Mouse (Mus musculus) limb, embryonic 13.5 days (tissue): ENCODE results near the gene 1700001C19Rik. TPM values are rescaled to one million over a fixed set of nuclear protein-coding genes. Genes with fewer than 3 reads are reported as not detected.

Experiments used
- ATAC-seq: fragments of 200-750 bp; cut with Nextera tagmentation; 2 replicates; pipeline ENCODE4 v1.8.0; 2017; ENCODE audit warnings: low read depth, moderate number of reproducible peaks, moderate TSS enrichment; ENCODE audit not compliant: low FRiP score
- H3K27ac ChIP-seq: fragments of 300-500 bp; sonication (generic); 2 replicates; pipeline ENCODE4 v1.5.1; 2015; ENCODE audit warnings: inconsistent platforms, mild to moderate bottlenecking, moderate library complexity
- H3K27me3 ChIP-seq: fragments of 300-500 bp; sonication (generic); 2 replicates; pipeline ENCODE4 v1.6.1; 2015; ENCODE audit warnings: mild to moderate bottlenecking, inconsistent platforms
- H3K36me3 ChIP-seq: fragments of 300-500 bp; sonication (generic); 2 replicates; pipeline ENCODE4 v1.6.1; 2015; ENCODE audit warnings: inconsistent platforms, mild to moderate bottlenecking, moderate library complexity
- H3K4me1 ChIP-seq: fragments of 300-500 bp; sonication (generic); 2 replicates; pipeline ENCODE4 v1.6.1; 2015; ENCODE audit warnings: inconsistent platforms
- H3K4me2 ChIP-seq: fragments of 300-500 bp; sonication (generic); replicated peaks from 2 replicates; pipeline ENCODE4 v1.6.1; 2015; ENCODE audit warnings: inconsistent platforms, mild to moderate bottlenecking, moderate library complexity
- H3K4me3 ChIP-seq: fragments of 300-500 bp; sonication (generic); 2 replicates; pipeline ENCODE4 v1.5.1; 2015; ENCODE audit warnings: moderate library complexity, mild to moderate bottlenecking, inconsistent platforms
- H3K9ac ChIP-seq: fragments of 300-500 bp; sonication (generic); 2 replicates; pipeline ENCODE4 v1.6.1; 2015; ENCODE audit warnings: mild to moderate bottlenecking, inconsistent platforms
- H3K9me3 ChIP-seq: fragments of 300-500 bp; sonication (generic); 2 replicates; pipeline ENCODE4 v1.6.1; 2016; ENCODE audit warnings: inconsistent platforms
- WGBS: fragments of 180-500 bp; shearing (Covaris S2); methylation state at CpG from one replicate; pipeline ENCODE4 v1.1.7; 2015; 5-methylcytosine and 5-hydroxymethylcytosine counted together
- polyA plus RNA-seq: library from polyadenylated mRNA; unstranded; fragments of >200 nt; fragmentation: Nextera tagmentation; extraction: Ambion mirVana; gene quantifications from 2 replicates; pipeline ENCODE4 v1.2.1, GENCODE M21; 2015

1700001C19Rik gene
- polyA plus RNA-seq, 1 experiment from 2014 or later: 0.24 TPM

GRCm38 (mm10) chr17:47459341-47459919 is 22.3 kb upstream of the 1700001C19Rik start:
- Histone ChIP-seq H3K9me3 (no peaks in the 10 kb centered on the region), H3K4me3 (no peak overlapping the region), H3K4me1 (peaks cover 4% of the 10 kb centered on the region; the same call in 1 of the 2 replicates), H3K4me2 (no peak overlapping the region), H3K9ac (no peak overlapping the region), H3K36me3 (no peaks in the 10 kb centered on the region), H3K27me3 (peaks cover 11% of the 10 kb centered on the region), H3K27ac (no peak overlapping the region)
- WGBS: 75% methylated on average over 3 of the region's 3 CpGs
- no peak for ATAC-seq

DNA sequence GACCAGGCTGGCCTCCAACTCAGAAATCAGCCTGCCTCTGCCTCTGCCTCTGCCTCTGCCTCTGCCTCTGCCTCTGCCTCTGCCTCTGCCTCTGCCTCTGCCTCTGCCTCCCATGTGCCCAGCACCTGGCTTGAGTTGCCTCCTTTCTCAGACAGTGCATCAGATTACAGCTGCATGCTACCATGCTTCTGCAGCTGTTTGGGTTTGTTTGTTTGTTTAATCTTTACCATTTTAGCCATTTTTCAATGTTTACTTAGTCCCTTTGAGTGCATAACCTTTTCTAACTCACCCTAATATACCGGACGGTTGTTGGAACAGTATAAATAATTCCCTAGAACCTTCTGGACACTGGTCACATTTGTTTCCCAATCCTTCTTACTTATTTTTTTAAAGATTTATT is 21.8 kb upstream of the 1700001C19Rik start:
- no peak overlapping the region for H3K27ac ChIP-seq
- WGBS: 96% methylated on average over 2 of the region's 2 CpGs
- H3K9ac ChIP-seq: no peak overlapping the region
- no peak overlapping the region for H3K4me3 ChIP-seq
- no peak for ATAC-seq
- peaks cover 4% of the 10 kb centered on the region; the same call in 1 of the 2 replicates for H3K4me1 ChIP-seq
- H3K36me3 ChIP-seq: no peaks in the 10 kb centered on the region
- no peak overlapping the region for H3K4me2 ChIP-seq
- peaks cover 7% of the 10 kb centered on the region for H3K27me3 ChIP-seq
- no peaks in the 10 kb centered on the region for H3K9me3 ChIP-seq

GRCm38 (mm10) chr17:47458310-47458709 is 21.1 kb upstream of the 1700001C19Rik start:
- WGBS: 80% methylated on average over 13 of the region's 13 CpGs
- H3K27me3 ChIP-seq: peaks cover 5% of the 10 kb centered on the region; the same call in 1 of the 2 replicates
- H3K4me1 ChIP-seq: peaks cover 4% of the 10 kb centered on the region; the same call in 1 of the 2 replicates
- no peak overlapping the region for H3K4me2 ChIP-seq
- ATAC-seq: no peak
- H3K36me3 ChIP-seq: no peaks in the 10 kb centered on the region
- no peak overlapping the region for H3K9ac ChIP-seq
- H3K9me3 ChIP-seq: no peaks in the 10 kb centered on the region
- H3K27ac ChIP-seq: no peak overlapping the region
- no peak overlapping the region for H3K4me3 ChIP-seq

GRCm38 (mm10) chr17:47454675-47455074 is 17.5 kb upstream of the 1700001C19Rik start:
- H3K4me2 ChIP-seq: no peak overlapping the region
- no peaks in the 10 kb centered on the region for H3K9me3 ChIP-seq
- H3K4me3 ChIP-seq: no peak overlapping the region
- WGBS: 64% methylated on average over 8 of the region's 8 CpGs
- no peaks in the 10 kb centered on the region for H3K36me3 ChIP-seq
- peaks cover 17% of the 10 kb centered on the region for H3K4me1 ChIP-seq
- no peak overlapping the region for H3K27ac ChIP-seq
- H3K27me3 ChIP-seq: no peaks in the 10 kb centered on the region
- no peak overlapping the region; the same call in 1 of the 2 replicates for H3K9ac ChIP-seq
- ATAC-seq: no peak

GRCm38 (mm10) chr17:47452886-47453285 is 15.7 kb upstream of the 1700001C19Rik start:
- peaks cover 32% of the 10 kb centered on the region for H3K4me1 ChIP-seq
- no peaks in the 10 kb centered on the region for H3K9me3 ChIP-seq
- H3K27ac ChIP-seq: no peak overlapping the region
- H3K9ac ChIP-seq: no peak overlapping the region
- no peaks in the 10 kb centered on the region for H3K27me3 ChIP-seq
- H3K4me2 ChIP-seq: no peak overlapping the region
- no peak for ATAC-seq
- no peak overlapping the region for H3K4me3 ChIP-seq
- no peaks in the 10 kb centered on the region for H3K36me3 ChIP-seq
- 48% methylated on average over 7 of the region's 7 CpGs for WGBS

GRCm38 (mm10) chr17:47450880-47451565 is 13.8 kb upstream of the 1700001C19Rik start:
- H3K4me1 ChIP-seq: peaks cover 32% of the 10 kb centered on the region
- H3K9me3 ChIP-seq: no peaks in the 10 kb centered on the region
- no peaks in the 10 kb centered on the region for H3K27me3 ChIP-seq
- H3K9ac ChIP-seq: no peak overlapping the region
- WGBS: 67% methylated on average over 12 of the region's 12 CpGs
- peak overlapping the region; percentile 1; the same call in 1 of the 2 replicates for H3K27ac ChIP-seq
- H3K4me3 ChIP-seq: no peak overlapping the region
- H3K4me2 ChIP-seq: no peak overlapping the region
- no peak for ATAC-seq
- H3K36me3 ChIP-seq: no peaks in the 10 kb centered on the region

DNA sequence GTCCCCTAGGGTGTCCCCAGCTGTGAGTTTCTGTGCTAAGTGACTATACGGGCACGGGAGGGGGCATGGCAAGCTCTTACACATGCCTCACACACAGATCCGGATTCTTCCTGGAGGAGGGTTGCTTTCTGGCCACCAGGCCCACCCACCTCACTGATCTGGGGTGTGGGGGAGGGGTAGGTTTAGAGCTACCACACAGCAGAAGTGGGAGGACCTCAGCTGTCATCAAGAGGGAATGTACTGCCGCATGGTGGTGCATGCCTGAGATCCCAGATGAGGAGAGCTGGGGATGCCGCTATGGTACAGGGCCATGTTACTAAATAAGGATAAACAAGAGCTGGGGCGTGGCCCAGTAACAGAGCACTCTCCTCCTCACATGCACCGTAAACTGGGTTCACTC is 13.1 kb upstream of the 1700001C19Rik start:
- Histone ChIP-seq H3K9me3 (no peaks in the 10 kb centered on the region), H3K27me3 (no peaks in the 10 kb centered on the region), H3K9ac (no peak overlapping the region), H3K4me2 (no peak overlapping the region), H3K27ac (no peak overlapping the region), H3K4me1 (peaks cover 32% of the 10 kb centered on the region), H3K4me3 (no peak overlapping the region), H3K36me3 (no peaks in the 10 kb centered on the region)
- WGBS: 26% methylated on average over 7 of the region's 7 CpGs
- peak; percentile 80 for ATAC-seq

- peaks cover 28% of the 10 kb centered on the region for H3K4me1 ChIP-seq
- no peaks in the 10 kb centered on the region for H3K36me3 ChIP-seq
- no peak overlapping the region for H3K4me2 ChIP-seq
- no peaks in the 10 kb centered on the region for H3K9me3 ChIP-seq
- WGBS: 47% methylated on average over 5 of the region's 5 CpGs
- no peaks in the 10 kb centered on the region for H3K27me3 ChIP-seq
- no peak overlapping the region for H3K4me3 ChIP-seq
- H3K9ac ChIP-seq: no peak overlapping the region
- no peak for ATAC-seq
- no peak overlapping the region for H3K27ac ChIP-seq
These were observed 12.3 kb upstream of the 1700001C19Rik start for GRCm38 (mm10) chr17:47449432-47449831.

GRCm38 (mm10) chr17:47448523-47449372 is 11.6 kb upstream of the 1700001C19Rik start:
- no peak overlapping the region for H3K4me3 ChIP-seq
- ATAC-seq: no peak
- H3K4me1 ChIP-seq: peaks cover 28% of the 10 kb centered on the region
- H3K9me3 ChIP-seq: no peaks in the 10 kb centered on the region
- no peak overlapping the region for H3K9ac ChIP-seq
- no peak overlapping the region for H3K27ac ChIP-seq
- WGBS: 33% methylated on average over 8 of the region's 8 CpGs
- H3K4me2 ChIP-seq: no peak overlapping the region
- H3K27me3 ChIP-seq: no peaks in the 10 kb centered on the region
- no peaks in the 10 kb centered on the region for H3K36me3 ChIP-seq

DNA sequence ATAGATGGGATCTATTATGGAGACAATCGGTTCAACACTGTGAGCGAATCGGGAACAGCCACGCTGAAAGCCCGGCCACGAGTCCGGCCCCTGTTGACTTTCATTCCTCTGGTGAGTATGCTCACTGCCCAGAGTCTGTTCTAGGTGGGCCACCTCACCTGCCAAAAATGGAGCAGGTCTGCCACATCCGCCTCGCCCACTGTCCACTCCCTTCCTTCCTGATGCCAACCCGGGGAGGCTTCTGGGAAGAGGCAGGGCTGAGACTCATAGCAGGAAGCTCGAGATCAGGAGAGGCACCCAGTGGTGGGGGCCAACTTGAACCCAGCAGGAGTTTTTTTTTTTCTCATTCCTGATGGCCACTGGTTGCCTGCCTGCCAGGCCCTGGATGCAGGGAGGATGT is 9.4 kb upstream of the 1700001C19Rik start:
- Histone ChIP-seq H3K27ac (no peak overlapping the region), H3K4me3 (no peak overlapping the region), H3K9me3 (no peaks in the 10 kb centered on the region), H3K27me3 (no peaks in the 10 kb centered on the region), H3K4me2 (no peak overlapping the region), H3K4me1 (peaks cover 24% of the 10 kb centered on the region), H3K36me3 (no peaks in the 10 kb centered on the region), H3K9ac (no peak overlapping the region)
- 89% methylated on average over 11 of the region's 11 CpGs for WGBS
- no peak for ATAC-seq

GRCm38 (mm10) chr17:47446025-47446424 is 8.8 kb upstream of the 1700001C19Rik start:
- Histone ChIP-seq H3K4me2 (no peak overlapping the region), H3K9ac (no peak overlapping the region), H3K36me3 (no peaks in the 10 kb centered on the region), H3K27me3 (no peaks in the 10 kb centered on the region), H3K4me3 (no peak overlapping the region), H3K4me1 (peaks cover 24% of the 10 kb centered on the region), H3K9me3 (no peaks in the 10 kb centered on the region), H3K27ac (no peak overlapping the region)
- ATAC-seq: no peak
- 81% methylated on average over 9 of the region's 9 CpGs for WGBS

DNA sequence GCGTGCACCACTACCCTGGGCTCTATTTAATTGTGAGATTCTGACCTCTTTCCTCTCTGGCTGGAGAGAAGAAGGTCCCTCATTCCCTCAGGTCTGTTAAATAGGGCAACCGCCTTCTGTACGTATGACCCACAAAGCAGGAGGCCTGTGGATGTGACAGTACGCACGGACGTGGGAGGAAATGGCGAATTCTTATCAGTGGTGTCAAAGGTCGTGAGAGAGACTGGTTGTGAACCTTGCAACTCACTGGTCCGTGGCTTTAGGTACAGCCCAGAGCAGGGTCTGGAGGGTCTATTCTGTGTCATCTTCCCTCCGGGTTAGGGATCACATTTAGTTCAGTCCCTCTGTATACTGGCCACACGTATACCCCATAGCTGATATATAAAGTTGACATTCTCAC is 8.3 kb upstream of the 1700001C19Rik start:
- Histone ChIP-seq H3K4me2 (no peak overlapping the region), H3K9me3 (no peaks in the 10 kb centered on the region), H3K27me3 (peaks cover 2% of the 10 kb centered on the region; the same call in 1 of the 2 replicates), H3K27ac (no peak overlapping the region), H3K9ac (no peak overlapping the region), H3K4me1 (peaks cover 25% of the 10 kb centered on the region), H3K36me3 (no peaks in the 10 kb centered on the region), H3K4me3 (no peak overlapping the region)
- no peak for ATAC-seq
- 73% methylated on average over 11 of the region's 11 CpGs for WGBS
